Mouse (Mus musculus): ENCODE results near the gene Ccdc171. TPM values are rescaled to one million over a fixed set of nuclear protein-coding genes. Genes with fewer than 3 reads are reported as not detected.

Ccdc171 gene
- polyA plus RNA-seq, 1 experiment from 2014 or later, result 2.8 TPM

- ATAC-seq (replicated peaks; ENCODE audit: low FRiP score, low TSS enrichment, low read depth) (no peak), DNase-seq (ENCODE audit: low spot score) (no peak)
- no peak overlapping the region for H3K4me3 ChIP-seq (ENCODE audit: low read depth, low read length)
- no peaks in the 10 kb centered on the region for H3K27me3 ChIP-seq (replicated peaks; ENCODE audit: control insufficient read depth, insufficient read depth, low read length)
- H3K27ac ChIP-seq (ENCODE audit: low read depth), result no peak overlapping the region
- 78% methylated on average over 4 of the region's 4 CpGs for WGBS
- H3K4me1 ChIP-seq (replicated peaks; ENCODE audit: control insufficient read depth, insufficient read depth, low read length), result no peaks in the 10 kb centered on the region
- no peaks in the 10 kb centered on the region for H3K9me3 ChIP-seq (ENCODE audit: control insufficient read depth, low read length)
- no peak overlapping the region for H3K4me2 ChIP-seq (ENCODE audit: low read length)
- no peak overlapping the region for H3K9ac ChIP-seq (ENCODE audit: low read length)
- H3K36me3 ChIP-seq (ENCODE audit: control insufficient read depth, insufficient read depth, low read length), result no peaks in the 10 kb centered on the region
These were observed 214.5 kb downstream of the Ccdc171 start for GRCm38 (mm10) chr4:83739891-83740277.

- Histone ChIP-seq H3K4me1 (replicated peaks; ENCODE audit: control insufficient read depth, insufficient read depth, low read length) (no peaks in the 10 kb centered on the region), H3K4me3 (ENCODE audit: low read depth, low read length) (no peak overlapping the region), H3K36me3 (ENCODE audit: control insufficient read depth, insufficient read depth, low read length) (no peaks in the 10 kb centered on the region), H3K27me3 (replicated peaks; ENCODE audit: control insufficient read depth, insufficient read depth, low read length) (no peaks in the 10 kb centered on the region), H3K27ac (ENCODE audit: low read depth) (no peak overlapping the region), H3K9me3 (ENCODE audit: control insufficient read depth, low read length) (no peaks in the 10 kb centered on the region), H3K4me2 (ENCODE audit: low read length) (peak overlapping the region; percentile 26), H3K9ac (ENCODE audit: low read length) (no peak overlapping the region)
- no peak for ATAC-seq (replicated peaks; ENCODE audit: low FRiP score, low TSS enrichment, low read depth)
- no peak for DNase-seq (ENCODE audit: low spot score)
- 27% methylated on average over 12 of the region's 12 CpGs for WGBS
These were observed 217.6 kb downstream of the Ccdc171 start for GRCm38 (mm10) chr4:83742806-83743460.

- H3K9ac ChIP-seq (ENCODE audit: low read length), result no peak overlapping the region
- no peaks in the 10 kb centered on the region for H3K4me1 ChIP-seq (replicated peaks; ENCODE audit: control insufficient read depth, insufficient read depth, low read length)
- H3K9me3 ChIP-seq (ENCODE audit: control insufficient read depth, low read length), result peaks cover 8% of the 10 kb centered on the region; the same call in 1 of the 2 replicates
- no peaks in the 10 kb centered on the region for H3K27me3 ChIP-seq (replicated peaks; ENCODE audit: control insufficient read depth, insufficient read depth, low read length)
- no peaks in the 10 kb centered on the region for H3K36me3 ChIP-seq (ENCODE audit: control insufficient read depth, insufficient read depth, low read length)
- WGBS, result 92% methylated on average over 6 of the region's 6 CpGs
- H3K4me3 ChIP-seq (ENCODE audit: low read depth, low read length), result no peak overlapping the region
- H3K27ac ChIP-seq (ENCODE audit: low read depth), result no peak overlapping the region
- no peak overlapping the region for H3K4me2 ChIP-seq (ENCODE audit: low read length)
- no peak for DNase-seq (ENCODE audit: low spot score)
- no peak for ATAC-seq (replicated peaks; ENCODE audit: low FRiP score, low TSS enrichment, low read depth)
These were observed 249.8 kb downstream of the Ccdc171 start for GRCm38 (mm10) chr4:83775136-83775535.

GRCm38 (mm10) chr4:83780044-83780443 is 254.7 kb downstream of the Ccdc171 start:
- Histone ChIP-seq H3K27me3 (replicated peaks; ENCODE audit: control insufficient read depth, insufficient read depth, low read length) (no peaks in the 10 kb centered on the region), H3K36me3 (ENCODE audit: control insufficient read depth, insufficient read depth, low read length) (no peaks in the 10 kb centered on the region), H3K4me2 (ENCODE audit: low read length) (no peak overlapping the region), H3K4me3 (ENCODE audit: low read depth, low read length) (no peak overlapping the region), H3K9ac (ENCODE audit: low read length) (no peak overlapping the region), H3K4me1 (replicated peaks; ENCODE audit: control insufficient read depth, insufficient read depth, low read length) (no peaks in the 10 kb centered on the region), H3K27ac (ENCODE audit: low read depth) (no peak overlapping the region), H3K9me3 (ENCODE audit: control insufficient read depth, low read length) (peaks cover 8% of the 10 kb centered on the region; the same call in 1 of the 2 replicates)
- 93% methylated on average over 4 of the region's 4 CpGs for WGBS
- DNase-seq (ENCODE audit: low spot score) (no peak), ATAC-seq (replicated peaks; ENCODE audit: low FRiP score, low TSS enrichment, low read depth) (no peak)

GRCm38 (mm10) chr4:83785115-83785514 is 259.8 kb downstream of the Ccdc171 start:
- DNase-seq (ENCODE audit: low spot score), result no peak
- no peak overlapping the region for H3K4me2 ChIP-seq (ENCODE audit: low read length)
- WGBS, result 88% methylated on average over 2 of the region's 2 CpGs
- no peaks in the 10 kb centered on the region for H3K36me3 ChIP-seq (ENCODE audit: control insufficient read depth, insufficient read depth, low read length)
- ATAC-seq (replicated peaks; ENCODE audit: low FRiP score, low TSS enrichment, low read depth), result no peak
- H3K27me3 ChIP-seq (replicated peaks; ENCODE audit: control insufficient read depth, insufficient read depth, low read length), result no peaks in the 10 kb centered on the region
- H3K27ac ChIP-seq (ENCODE audit: low read depth), result no peak overlapping the region
- 0 out of 2 replicates have a peak, but pooled peaks cover under 1% of the 10 kb centered on the region for H3K9me3 ChIP-seq (ENCODE audit: control insufficient read depth, low read length)
- H3K4me1 ChIP-seq (replicated peaks; ENCODE audit: control insufficient read depth, insufficient read depth, low read length), result no peaks in the 10 kb centered on the region
- no peak overlapping the region for H3K9ac ChIP-seq (ENCODE audit: low read length)
- H3K4me3 ChIP-seq (ENCODE audit: low read depth, low read length), result no peak overlapping the region

GRCm38 (mm10) chr4:83791811-83792210 is 266.5 kb downstream of the Ccdc171 start:
- no peak for DNase-seq (ENCODE audit: low spot score)
- Histone ChIP-seq H3K9ac (ENCODE audit: low read length) (no peak overlapping the region), H3K9me3 (ENCODE audit: control insufficient read depth, low read length) (no peaks in the 10 kb centered on the region)

GRCm38 (mm10) chr4:83794315-83794922 is 269.1 kb downstream of the Ccdc171 start:
- H3K9ac ChIP-seq (ENCODE audit: low read length), result no peak overlapping the region
- H3K4me2 ChIP-seq (ENCODE audit: low read length), result peak overlapping the region; percentile 31; the same call in 1 of the 2 replicates
- DNase-seq (ENCODE audit: low spot score) (peak; percentile 65), ATAC-seq (replicated peaks; ENCODE audit: low FRiP score, low TSS enrichment, low read depth) (no peak; the same call in 1 of the 2 replicates)
- H3K36me3 ChIP-seq (ENCODE audit: control insufficient read depth, insufficient read depth, low read length), result no peaks in the 10 kb centered on the region
- H3K4me3 ChIP-seq (ENCODE audit: low read depth, low read length), result no peak overlapping the region
- H3K27ac ChIP-seq (ENCODE audit: low read depth), result no peak overlapping the region
- H3K9me3 ChIP-seq (ENCODE audit: control insufficient read depth, low read length), result no peaks in the 10 kb centered on the region
- no peaks in the 10 kb centered on the region for H3K27me3 ChIP-seq (replicated peaks; ENCODE audit: control insufficient read depth, insufficient read depth, low read length)
- H3K4me1 ChIP-seq (replicated peaks; ENCODE audit: control insufficient read depth, insufficient read depth, low read length), result peaks cover 7% of the 10 kb centered on the region; the same call in 1 of the 2 replicates
- WGBS, result 23% methylated on average over 9 of the region's 9 CpGs

More at GRCm38 (mm10) chr4:83791811-83792210, 266.5 kb downstream of the Ccdc171 start:
- Histone ChIP-seq H3K4me1 (replicated peaks; ENCODE audit: control insufficient read depth, insufficient read depth, low read length) (no peaks in the 10 kb centered on the region), H3K36me3 (ENCODE audit: control insufficient read depth, insufficient read depth, low read length) (no peaks in the 10 kb centered on the region), H3K4me3 (ENCODE audit: low read depth, low read length) (no peak overlapping the region), H3K27me3 (replicated peaks; ENCODE audit: control insufficient read depth, insufficient read depth, low read length) (no peaks in the 10 kb centered on the region), H3K4me2 (ENCODE audit: low read length) (no peak overlapping the region), H3K27ac (ENCODE audit: low read depth) (no peak overlapping the region)
- ATAC-seq (replicated peaks; ENCODE audit: low FRiP score, low TSS enrichment, low read depth), result no peak
- WGBS, result 38% methylated on average over 13 of the region's 13 CpGs

GRCm38 (mm10) chr4:83794930-83795459 is 269.6 kb downstream of the Ccdc171 start:
- H3K27me3 ChIP-seq (replicated peaks; ENCODE audit: control insufficient read depth, insufficient read depth, low read length), result no peaks in the 10 kb centered on the region
- H3K4me1 ChIP-seq (replicated peaks; ENCODE audit: control insufficient read depth, insufficient read depth, low read length), result peaks cover 7% of the 10 kb centered on the region; the same call in 1 of the 2 replicates
- no peaks in the 10 kb centered on the region for H3K36me3 ChIP-seq (ENCODE audit: control insufficient read depth, insufficient read depth, low read length)
- H3K9me3 ChIP-seq (ENCODE audit: control insufficient read depth, low read length), result no peaks in the 10 kb centered on the region
- ATAC-seq (replicated peaks; ENCODE audit: low FRiP score, low TSS enrichment, low read depth) (no peak), DNase-seq (ENCODE audit: low spot score) (no peak)
- WGBS, result 58% methylated on average over 5 of the region's 5 CpGs
- no peak overlapping the region for H3K4me3 ChIP-seq (ENCODE audit: low read depth, low read length)
- H3K9ac ChIP-seq (ENCODE audit: low read length), result no peak overlapping the region
- no peak overlapping the region for H3K4me2 ChIP-seq (ENCODE audit: low read length)
- no peak overlapping the region for H3K27ac ChIP-seq (ENCODE audit: low read depth)
